Mouse (Mus musculus): ENCODE measurements at regions not wholly inside any gene's neighbourhood (a gene's known extent, or its start where the extent isn't known, plus 50 kb on each side); places are given as distances from the start of the nearest gene placed in this dataset.

DNA sequence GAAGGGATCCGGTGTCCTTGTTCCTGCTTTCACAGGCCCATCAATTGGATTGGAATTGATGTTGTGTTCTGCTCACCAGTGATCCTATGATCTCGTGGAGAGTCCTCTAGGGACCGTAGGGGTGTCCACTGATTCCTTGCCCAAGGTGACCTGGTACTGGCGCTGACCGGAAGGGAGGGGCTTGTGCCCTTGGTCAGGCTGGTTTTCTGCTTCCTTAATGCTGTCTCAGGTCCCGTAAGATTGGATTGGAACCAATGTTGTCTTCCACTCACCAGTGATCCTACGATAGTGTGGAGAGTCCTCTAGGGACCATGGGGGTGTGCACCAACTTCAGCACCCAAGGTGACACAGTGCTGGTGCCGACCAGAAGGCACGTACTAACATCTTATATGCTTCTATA lies 324.9 kb upstream of the Ptchd4 start:
- peak in 1 of 2 experiments; percentile 50 for DNase-seq (ENCODE audit: low spot score in 2 of 2)

DNA sequence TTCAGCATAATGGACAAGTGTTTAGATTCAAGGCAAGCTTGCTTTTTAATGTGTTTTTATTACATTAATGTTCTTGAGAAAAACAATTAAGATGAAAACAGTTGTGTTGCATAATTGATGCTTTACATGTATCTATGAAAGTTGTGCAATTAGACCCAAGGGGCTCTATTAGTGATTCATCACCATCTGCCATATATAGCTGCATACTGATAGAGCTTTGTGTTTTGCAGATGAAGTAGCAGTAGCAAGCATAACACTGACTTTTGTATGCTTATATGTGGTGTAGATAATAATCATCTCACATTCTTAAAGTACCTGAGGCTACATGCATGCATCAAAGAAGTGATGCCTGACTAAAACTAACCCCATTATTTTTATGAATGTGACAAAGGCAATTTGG lies 307.3 kb upstream of the Ptchd4 start:
- no peak for DNase-seq (ENCODE audit: low spot score in 2 of 2)

DNA sequence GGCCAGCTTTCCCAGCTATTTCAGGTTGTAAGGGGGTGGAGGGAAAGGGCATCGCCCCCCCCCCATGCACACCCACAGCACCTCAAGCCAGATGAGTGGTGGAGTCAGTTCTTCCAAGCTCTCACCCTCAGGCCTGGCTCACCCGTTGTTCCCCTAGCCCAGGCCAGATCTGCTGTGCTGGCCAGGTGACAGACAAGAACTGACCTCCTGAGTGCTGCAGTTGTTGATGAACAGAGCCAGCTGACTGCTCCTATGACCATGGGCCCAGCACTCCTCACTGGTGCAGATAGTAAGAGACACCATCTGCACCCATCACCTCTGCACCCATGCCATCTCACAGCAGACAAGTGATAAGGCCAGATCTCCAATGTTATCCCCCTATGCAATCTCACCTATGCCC lies 291.5 kb upstream of the Ptchd4 start:
- no peak for DNase-seq (ENCODE audit: low spot score in 2 of 2)

DNA sequence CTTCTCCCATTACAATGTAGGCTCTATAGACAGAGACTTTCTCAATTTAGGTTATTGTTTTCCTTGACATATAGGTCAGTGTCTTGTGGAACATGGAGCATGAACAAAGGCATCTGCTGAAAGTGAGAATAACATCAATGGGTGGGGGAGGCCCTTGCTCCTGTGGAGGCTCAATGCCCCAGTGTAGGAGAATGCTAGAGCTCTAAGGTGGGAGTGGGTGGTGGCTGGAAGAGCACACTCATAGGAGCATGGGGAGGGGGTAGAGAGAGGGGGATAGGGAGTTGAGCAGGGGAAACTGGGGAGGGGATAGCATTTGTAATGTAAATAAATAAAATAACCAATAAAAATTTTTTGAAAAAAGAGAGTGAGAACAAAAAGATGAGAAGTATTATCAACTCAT lies 288.5 kb upstream of the Ptchd4 start:
- DNase-seq (ENCODE audit: low spot score in 2 of 2), result no peak

DNA sequence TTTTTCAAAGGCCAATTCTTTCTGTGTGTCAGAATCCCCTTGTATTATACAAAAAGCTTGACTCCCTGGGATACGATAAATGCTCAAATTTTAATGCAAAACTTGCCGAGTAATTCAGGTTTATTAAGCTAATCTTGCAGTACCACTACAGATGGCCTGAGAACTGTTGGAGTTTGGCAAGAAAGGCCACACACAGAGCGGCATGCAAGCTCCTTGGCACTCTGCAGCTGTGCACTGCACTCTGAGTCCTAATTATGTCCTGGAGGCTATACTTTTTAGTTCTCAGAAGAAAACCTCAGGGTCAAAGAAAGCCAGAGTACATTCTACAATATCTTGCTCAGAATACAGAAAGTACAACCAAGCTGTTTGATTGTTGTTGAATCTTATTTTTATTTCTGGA lies 286.3 kb upstream of the Ptchd4 start:
- no peak for DNase-seq (ENCODE audit: low spot score in 2 of 2)

DNA sequence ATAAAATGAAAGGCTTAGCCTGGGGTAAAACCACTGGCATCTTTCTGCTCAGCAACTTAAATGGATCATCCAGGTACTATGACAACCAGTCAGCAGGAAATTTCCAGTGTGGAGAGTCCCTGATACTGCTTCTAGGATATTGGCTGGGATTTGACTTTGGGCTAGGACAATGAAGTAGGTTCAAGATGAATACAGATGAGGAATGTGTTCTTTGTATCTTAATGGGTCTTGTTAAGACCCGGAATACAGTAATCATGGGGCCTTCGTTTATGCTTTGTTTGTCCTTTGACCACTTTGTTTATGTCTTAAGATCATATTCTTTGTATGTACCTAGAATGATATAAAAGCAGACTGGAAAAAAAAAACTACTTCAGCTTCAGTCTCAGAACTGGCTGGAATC lies 278.7 kb upstream of the Ptchd4 start:
- no peak for DNase-seq (ENCODE audit: low spot score in 2 of 2)

DNA sequence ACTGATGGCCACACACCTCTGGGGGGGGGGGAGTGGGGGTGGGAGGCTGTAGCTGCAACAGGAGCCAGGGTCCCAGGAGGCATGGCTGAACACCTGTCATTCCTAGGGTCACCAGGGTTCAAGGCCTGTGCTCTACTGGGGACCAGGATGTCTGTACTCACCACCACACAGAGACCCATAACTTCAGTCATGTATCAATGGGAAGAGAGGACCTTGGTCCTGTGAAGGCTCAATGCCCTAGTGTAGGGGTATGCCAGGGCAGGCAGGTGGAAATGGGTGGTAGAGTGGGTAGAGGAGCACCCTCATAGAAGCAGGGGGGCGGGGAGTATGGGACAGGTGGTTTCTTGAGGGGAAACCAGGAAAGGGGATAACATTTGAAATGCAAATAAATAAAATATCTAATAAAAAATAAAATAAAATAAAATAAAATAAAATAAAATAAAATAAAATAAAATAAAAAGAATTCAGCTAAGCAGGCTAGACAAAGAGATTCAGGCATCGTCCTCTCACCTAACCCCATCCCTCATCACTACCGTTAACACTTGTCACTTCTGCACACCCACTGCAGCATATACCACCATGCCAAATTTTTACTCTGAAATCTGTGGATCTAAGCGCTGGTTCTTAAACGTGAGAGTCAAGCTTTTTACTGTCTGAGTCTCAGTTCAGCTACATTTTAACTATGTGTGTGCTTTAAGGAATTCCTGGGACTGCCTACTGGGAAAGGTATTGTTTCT lies 265.8 kb upstream of the Ptchd4 start:
- DNase-seq (ENCODE audit: low spot score in 2 of 2), result no peak

DNA sequence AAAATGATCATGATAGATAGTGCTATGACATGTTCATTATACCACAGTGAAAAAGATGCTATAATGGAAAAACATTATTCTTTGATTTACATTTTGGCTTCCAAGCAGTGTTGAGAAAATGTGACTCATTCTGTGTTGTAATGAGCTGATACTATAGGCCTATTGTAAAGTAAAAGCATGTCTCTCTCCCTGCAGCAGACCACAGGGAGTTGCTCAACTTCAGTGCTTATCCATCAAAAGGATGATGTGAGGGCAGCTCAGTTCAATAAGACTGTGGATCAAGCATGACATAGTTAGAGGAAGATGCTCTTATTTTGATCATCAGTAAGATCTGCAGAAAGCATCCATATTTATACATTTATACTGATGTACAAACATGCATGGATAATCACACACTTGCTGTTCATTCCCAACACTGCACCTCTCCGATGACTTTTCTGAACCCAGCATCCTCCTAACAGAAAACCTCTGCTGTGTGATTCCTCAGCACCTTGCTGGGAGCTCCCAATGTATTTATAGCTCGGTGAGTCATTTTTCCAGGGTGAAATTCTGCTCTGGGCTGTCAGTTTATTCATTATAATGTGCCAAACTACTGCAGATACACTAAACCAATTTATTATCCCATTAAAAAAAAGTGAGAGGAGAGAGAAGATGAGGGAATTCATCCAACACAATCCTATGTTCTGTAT lies 224.8 kb upstream of the Ptchd4 start:
- DNase-seq (ENCODE audit: low spot score in 2 of 2), result no peak

DNA sequence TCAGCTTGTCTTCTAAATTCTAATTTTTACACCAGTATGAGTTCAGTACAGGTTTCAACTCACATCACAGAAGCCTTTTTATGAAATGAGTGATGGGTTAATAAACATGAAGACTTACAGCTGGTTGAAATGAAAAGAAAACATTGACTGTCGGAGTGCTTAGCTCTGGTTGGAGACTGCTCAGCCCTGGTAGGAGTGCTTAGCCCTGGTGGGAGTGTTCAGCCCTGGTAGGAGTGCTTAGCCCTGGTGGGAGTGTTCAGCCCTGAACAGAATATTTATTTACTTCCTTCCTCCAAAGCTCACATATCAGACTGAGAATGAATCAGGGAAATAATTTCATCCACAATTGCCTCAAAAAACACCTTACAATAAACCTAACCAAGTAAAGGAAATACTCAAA lies 202.1 kb upstream of the Ptchd4 start:
- no peak for DNase-seq (ENCODE audit: low spot score in 2 of 2)

DNA sequence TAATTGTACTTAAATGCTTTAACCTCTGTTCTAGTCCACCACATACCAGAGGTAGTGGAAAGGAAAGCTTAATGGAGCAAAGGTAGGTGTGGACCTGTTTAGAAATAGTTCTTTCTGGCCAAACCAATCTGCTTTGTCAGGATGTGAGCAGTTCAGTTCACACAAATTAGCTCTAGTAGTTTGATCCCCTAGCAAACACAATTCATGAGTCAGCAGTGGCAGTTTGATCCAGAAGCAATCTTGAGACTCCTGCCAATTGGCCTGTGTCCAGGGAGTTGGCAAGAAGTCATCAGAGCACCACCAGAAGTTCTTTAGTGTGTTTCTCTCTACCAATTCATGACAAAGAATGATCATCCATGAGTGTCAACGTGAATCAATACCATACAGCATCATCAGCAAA lies 195.0 kb upstream of the Ptchd4 start:
- no peak for DNase-seq (ENCODE audit: low spot score in 2 of 2)

DNA sequence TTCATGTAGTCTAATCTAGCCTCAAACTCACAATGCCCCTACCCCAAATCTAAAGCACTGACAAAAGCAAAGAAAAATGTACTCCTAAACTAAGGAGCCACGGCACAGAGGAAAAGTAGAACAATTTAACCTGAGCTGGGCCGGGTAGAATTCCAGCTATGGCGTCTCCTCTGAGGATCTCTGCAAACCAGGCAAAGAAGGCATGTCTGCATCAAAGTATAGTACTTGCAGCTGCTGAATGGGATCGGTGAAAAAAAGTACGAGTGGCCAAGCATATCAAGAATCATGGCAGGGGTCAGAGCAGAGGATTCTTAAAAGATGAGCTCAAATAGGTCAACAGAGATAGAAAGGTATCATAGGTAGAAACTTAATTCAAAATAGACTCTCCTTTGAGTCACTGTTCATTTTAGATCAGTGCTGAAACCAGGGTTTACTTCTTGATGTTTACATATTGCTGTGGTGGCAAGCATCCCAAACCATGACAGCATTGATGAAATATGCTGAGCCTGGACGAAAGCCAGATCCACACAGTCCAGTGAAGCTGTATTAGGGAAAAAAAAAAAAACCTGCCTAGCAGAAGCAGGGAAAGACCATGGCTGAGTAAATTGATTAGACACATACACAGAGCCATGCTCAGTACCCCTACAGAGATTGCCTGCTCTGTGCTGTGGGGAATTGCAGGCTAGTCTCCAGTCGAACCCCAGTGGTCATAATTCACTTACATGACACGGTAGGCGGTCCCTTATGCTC lies 189.1 kb upstream of the Ptchd4 start:
- DNase-seq (ENCODE audit: low spot score in 2 of 2), result no peak

DNA sequence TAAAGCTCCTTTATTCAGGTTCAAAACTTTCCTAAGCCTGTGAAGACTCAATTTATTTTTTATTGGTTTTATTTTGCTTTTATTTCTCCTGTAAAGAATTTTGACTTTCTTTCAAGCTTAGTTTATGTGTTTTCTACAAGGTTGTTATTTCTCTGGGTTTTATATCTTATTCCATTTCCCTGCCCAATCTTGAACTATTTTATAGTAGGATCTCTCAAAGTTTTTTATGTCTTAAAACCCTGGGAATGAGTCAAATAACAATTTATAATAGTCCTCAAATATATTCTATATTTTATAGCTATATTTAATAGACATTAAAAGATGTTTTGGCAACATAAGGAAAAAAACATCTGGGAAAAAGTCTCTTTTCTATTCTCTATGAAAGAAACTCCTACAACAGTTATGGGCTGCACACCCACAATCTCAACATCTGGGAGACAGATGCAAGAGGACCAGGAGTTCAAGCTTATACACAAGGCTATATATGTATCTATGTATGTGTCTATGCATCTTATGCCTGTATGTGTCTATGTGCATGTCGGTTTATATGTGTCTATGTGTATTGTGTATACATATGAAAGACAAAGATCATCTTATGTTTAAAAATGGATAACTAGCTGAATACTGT lies 146.2 kb upstream of the Ptchd4 start:
- no peak for DNase-seq (ENCODE audit: low spot score in 2 of 2)

DNA sequence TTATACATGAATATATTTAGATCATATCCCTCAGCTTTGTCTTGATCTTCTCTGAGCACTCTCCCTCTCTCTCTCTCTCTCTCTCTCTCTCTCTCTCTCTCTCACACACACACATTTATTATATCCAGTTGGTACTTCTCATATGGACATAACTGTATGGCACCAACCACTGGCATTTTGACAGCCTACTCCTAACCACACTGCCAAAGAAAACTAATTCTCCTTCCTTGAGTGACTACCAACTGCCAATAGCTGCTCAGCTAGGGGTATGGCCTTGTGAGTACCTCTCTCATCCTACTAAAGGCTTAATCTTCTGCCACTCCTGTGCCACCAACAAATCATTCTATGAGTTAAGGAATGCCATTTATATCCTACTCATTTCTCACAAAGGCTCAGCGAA lies 127.2 kb upstream of the Ptchd4 start:
- DNase-seq (ENCODE audit: low spot score in 2 of 2), result no peak

DNA sequence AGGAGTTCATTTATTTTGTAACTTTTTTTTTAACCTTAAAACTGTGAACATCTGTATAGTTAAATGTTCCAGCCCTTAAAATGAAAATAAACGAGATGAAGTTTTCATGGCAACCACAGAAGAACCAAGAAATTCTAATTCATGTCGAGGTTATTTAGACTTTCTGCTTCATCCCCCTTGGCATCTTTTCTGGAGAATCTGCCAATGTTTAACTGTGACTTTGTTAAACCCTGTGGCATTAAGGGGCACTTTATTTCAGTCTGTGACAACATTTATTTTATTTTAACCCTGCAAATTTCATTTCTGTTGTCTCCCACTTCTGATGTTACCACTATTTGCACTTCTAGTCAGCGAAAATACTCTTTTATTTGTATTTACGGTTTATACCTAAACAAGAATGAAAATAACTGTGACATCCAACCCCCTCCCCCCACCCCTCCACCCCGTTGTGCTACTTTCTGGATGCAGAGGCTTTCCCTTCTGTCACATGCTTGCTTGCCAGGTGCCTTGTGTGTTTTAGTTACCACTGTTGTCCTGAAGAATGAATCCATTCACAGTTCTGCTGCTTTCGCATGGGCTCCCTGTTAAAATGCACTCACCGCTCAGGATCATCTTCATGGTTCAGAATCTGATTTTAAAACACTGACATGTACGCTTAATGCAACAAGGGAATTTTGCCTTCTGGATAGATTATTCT lies 125.4 kb upstream of the Ptchd4 start:
- no peak for DNase-seq (ENCODE audit: low spot score in 2 of 2)
